Mouse (Mus musculus) megakaryocyte, adult 5-6 weeks (primary cell): ENCODE measurements at regions not wholly inside any gene's neighbourhood (a gene's known extent, or its start where the extent isn't known, plus 50 kb on each side); places are given as distances from the start of the nearest gene placed in this dataset.
A peak's percentile ranks its signal among the peaks of the same experiment; 100 is the strongest.

Experiments
- ATAC-seq: 2 replicates; pipeline ENCODE4 v1.8.0; 2016; ENCODE audit warnings: mild to moderate bottlenecking, inconsistent platforms; ENCODE audit not compliant: poor library complexity, severe bottlenecking

GRCm38 (mm10) chr17:22673891-22674622 is 73.3 kb downstream of the Vmn2r112 start:
- peak; percentile 67 for ATAC-seq
